Mouse (Mus musculus) lung, postnatal 0 days (tissue): ENCODE data around the gene Olfr178. TPM values are rescaled to one million over a fixed set of nuclear protein-coding genes. Genes with fewer than 3 reads are reported as not detected.

Experiments
- ATAC-seq: fragments of 200-750 bp; cut with Nextera tagmentation; 2 replicates; pipeline ENCODE4 v1.8.0; 2017; ENCODE audit warnings: moderate library complexity
- DNase-seq: peaks from one replicate; pipeline ENCODE4 v3.0.0-alpha.2; 2016; ENCODE audit warnings: low spot score
- H3K27ac ChIP-seq: fragments of 300-500 bp; sonication (generic); 2 replicates; pipeline ENCODE4 v1.5.1; 2014; ENCODE audit warnings: antibody characterized with exemption, mild to moderate bottlenecking, low read length, mixed read lengths
- H3K27me3 ChIP-seq: fragments of 300-500 bp; sonication (generic); replicated peaks from 2 replicates; pipeline ENCODE4 v1.6.1; 2014; ENCODE audit warnings: low read length, mixed read lengths; ENCODE audit not compliant: insufficient read depth
- H3K36me3 ChIP-seq: fragments of 300-500 bp; sonication (generic); 2 replicates; pipeline ENCODE4 v1.6.1; 2014; ENCODE audit warnings: low read length, mixed read lengths; ENCODE audit not compliant: insufficient read depth
- H3K4me1 ChIP-seq: fragments of 300-500 bp; sonication (generic); 2 replicates; pipeline ENCODE4 v1.6.1; 2014; ENCODE audit warnings: antibody characterized with exemption, low read depth, low read length, mixed read lengths; ENCODE audit not compliant: insufficient read depth
- H3K4me2 ChIP-seq: fragments of 300-500 bp; sonication (generic); replicated peaks from 2 replicates; pipeline ENCODE4 v1.6.1; 2014; ENCODE audit warnings: low read depth, mild to moderate bottlenecking, low read length, moderate library complexity, mixed read lengths
- H3K4me3 ChIP-seq: fragments of 300-500 bp; sonication (generic); 2 replicates; pipeline ENCODE4 v1.5.1; 2014; ENCODE audit warnings: low read depth, low read length
- H3K9ac ChIP-seq: fragments of 300-500 bp; sonication (generic); replicated peaks from 2 replicates; pipeline ENCODE4 v1.6.1; 2014; ENCODE audit warnings: low read depth, mild to moderate bottlenecking
- H3K9me3 ChIP-seq: fragments of 300-500 bp; sonication (generic); 2 replicates; pipeline ENCODE4 v1.6.1; 2016; ENCODE audit warnings: low read length, mixed read lengths
- CTCF ChIP-seq: IDR thresholded peaks from 2 replicates; pipeline ENCODE4 v1.5.1; 2016; ENCODE audit warnings: antibody characterized with exemption, mild to moderate bottlenecking
- EP300 ChIP-seq: IDR thresholded peaks from 2 replicates; pipeline ENCODE4 v1.6.1; 2016; ENCODE audit warnings: antibody characterized with exemption, mild to moderate bottlenecking, control low read depth
- WGBS: fragments of 180-500 bp; shearing (Covaris S2); extraction: QIAGEN DNeasy Blood & Tissue Kit; methylation state at CpG from one replicate; pipeline ENCODE4 v1.1.7; 2014; 5-methylcytosine and 5-hydroxymethylcytosine counted together
- polyA plus RNA-seq: library from polyadenylated mRNA; unstranded; fragments of >200 nt; fragmentation: Nextera tagmentation; extraction: Ambion mirVana; gene quantifications from 2 replicates; pipeline ENCODE4 v1.2.1, GENCODE M21; 2015

Gene Olfr178
- polyA plus RNA-seq, 1 experiment from 2014 or later: not detected

GRCm38 (mm10) chr16:58860032-58860737, 31.7 kb downstream of the Olfr178 start:
- Histone ChIP-seq H3K9me3 (no peaks in the 10 kb centered on the region), H3K27ac (no peak overlapping the region), H3K9ac (no peak overlapping the region), H3K4me2 (no peak overlapping the region), H3K4me1 (no peaks in the 10 kb centered on the region), H3K36me3 (no peaks in the 10 kb centered on the region), H3K27me3 (no peaks in the 10 kb centered on the region), H3K4me3 (no peak overlapping the region)
- WGBS: 84% methylated on average over 2 of the region's 2 CpGs
- ATAC-seq (no peak), DNase-seq (no peak)
- TF ChIP-seq EP300 (no peak), CTCF (no peak)

Other genes starting within 250 kb of the Olfr178 start
- 13.4 and 14.2 TPM in 2 replicates for gene Cpox, start 221.8 kb downstream of the Olfr178 start, polyA plus RNA-seq
- gene Gpr15, start 173.0 kb downstream of the Olfr178 start, polyA plus RNA-seq: 0.08 and 0.18 TPM in 2 replicates
- gene Cldnd1, start 164.2 kb downstream of the Olfr178 start, polyA plus RNA-seq: 80.4 and 81.8 TPM in 2 replicates
- not detected in 2 replicates for gene Olfr172, start 128.9 kb downstream of the Olfr178 start, polyA plus RNA-seq
- not detected in 2 replicates for gene Olfr173, start 91.8 kb downstream of the Olfr178 start, polyA plus RNA-seq
- gene Olfr175-ps1, start 65.3 kb downstream of the Olfr178 start, polyA plus RNA-seq: not detected in 2 replicates
- not detected in 2 replicates for gene Olfr177, start 17.3 kb downstream of the Olfr178 start, polyA plus RNA-seq
- not detected in 2 replicates for gene Olfr181, start 36.7 kb upstream of the Olfr178 start, polyA plus RNA-seq
- not detected in 2 replicates for gene Olfr180, start 37.3 kb upstream of the Olfr178 start, polyA plus RNA-seq
- not detected in 2 replicates for gene Olfr183, start 103.3 kb upstream of the Olfr178 start, polyA plus RNA-seq
- not detected in 2 replicates for gene Olfr186, start 138.2 kb upstream of the Olfr178 start, polyA plus RNA-seq
- not detected in 2 replicates for gene Olfr187, start 147.7 kb upstream of the Olfr178 start, polyA plus RNA-seq
- not detected in 2 replicates for gene Olfr190, start 185.9 kb upstream of the Olfr178 start, polyA plus RNA-seq
- not detected in 2 replicates for gene Olfr191, start 197.8 kb upstream of the Olfr178 start, polyA plus RNA-seq
- gene Olfr193, start 219.8 kb upstream of the Olfr178 start, polyA plus RNA-seq: not detected in 2 replicates
- not detected in 2 replicates for gene Olfr194, start 229.0 kb upstream of the Olfr178 start, polyA plus RNA-seq